Mouse (Mus musculus) neural tube, embryonic 11.5 days (tissue): ENCODE measurements around the gene Asb5. TPM values are rescaled to one million over a fixed set of nuclear protein-coding genes. Genes with fewer than 3 reads are reported as not detected.
A peak's percentile ranks its signal among the peaks of the same experiment; 100 is the strongest.

Experiments
- ATAC-seq: fragments of 200-750 bp; cut with Nextera tagmentation; 2 replicates; pipeline ENCODE4 v1.8.0; 2017; ENCODE audit warnings: moderate number of reproducible peaks, mild to moderate bottlenecking, moderate TSS enrichment, moderate library complexity; ENCODE audit not compliant: insufficient read depth, low FRiP score, low TSS enrichment
- DNase-seq: peaks from one replicate; pipeline ENCODE4 v3.0.0-alpha.2; 2015; ENCODE audit warnings: low spot score
- H3K27ac ChIP-seq: fragments of 300-500 bp; sonication (generic); 2 replicates; pipeline ENCODE4 v1.5.1; 2014; ENCODE audit warnings: low read depth, mild to moderate bottlenecking, low read length
- H3K27me3 ChIP-seq: fragments of 300-500 bp; sonication (generic); 2 replicates; pipeline ENCODE4 v1.6.1; 2014; ENCODE audit warnings: mild to moderate bottlenecking, low read length, mixed read lengths; ENCODE audit not compliant: control insufficient read depth, insufficient read depth
- H3K36me3 ChIP-seq: fragments of 300-500 bp; sonication (generic); 2 replicates; pipeline ENCODE4 v1.6.1; 2014; ENCODE audit warnings: mild to moderate bottlenecking, low read length, moderate library complexity, mixed read lengths; ENCODE audit not compliant: control insufficient read depth, insufficient read depth
- H3K4me1 ChIP-seq: fragments of 300-500 bp; sonication (generic); 2 replicates; pipeline ENCODE4 v1.6.1; 2014; ENCODE audit warnings: low read length, mixed read lengths; ENCODE audit not compliant: control insufficient read depth, insufficient read depth
- H3K4me2 ChIP-seq: fragments of 300-500 bp; sonication (generic); 2 replicates; pipeline ENCODE4 v1.6.1; 2014; ENCODE audit warnings: low read depth, mild to moderate bottlenecking, moderate library complexity
- H3K4me3 ChIP-seq: fragments of 300-500 bp; sonication (generic); 2 replicates; pipeline ENCODE4 v1.5.1; 2014; ENCODE audit warnings: low read depth, low read length
- H3K9ac ChIP-seq: fragments of 300-500 bp; sonication (generic); 2 replicates; pipeline ENCODE4 v1.6.1; 2014; ENCODE audit warnings: mild to moderate bottlenecking, low read length
- H3K9me3 ChIP-seq: fragments of 300-500 bp; sonication (generic); 2 replicates; pipeline ENCODE4 v1.6.1; 2016; ENCODE audit warnings: low read length; ENCODE audit not compliant: control insufficient read depth
- WGBS: fragments of 180-500 bp; shearing (Covaris S2); extraction: QIAGEN DNeasy Blood & Tissue Kit; methylation state at CpG from one replicate; pipeline ENCODE4 v1.1.7; 2014; 5-methylcytosine and 5-hydroxymethylcytosine counted together
- polyA plus RNA-seq: library from polyadenylated mRNA; unstranded; fragments of >200 nt; fragmentation: Nextera tagmentation; extraction: Ambion mirVana; gene quantifications from 2 replicates; pipeline ENCODE4 v1.2.1, GENCODE M21; 2014

Asb5 gene
- polyA plus RNA-seq = 4.7 and 6.9 TPM in 2 replicates

DNA sequence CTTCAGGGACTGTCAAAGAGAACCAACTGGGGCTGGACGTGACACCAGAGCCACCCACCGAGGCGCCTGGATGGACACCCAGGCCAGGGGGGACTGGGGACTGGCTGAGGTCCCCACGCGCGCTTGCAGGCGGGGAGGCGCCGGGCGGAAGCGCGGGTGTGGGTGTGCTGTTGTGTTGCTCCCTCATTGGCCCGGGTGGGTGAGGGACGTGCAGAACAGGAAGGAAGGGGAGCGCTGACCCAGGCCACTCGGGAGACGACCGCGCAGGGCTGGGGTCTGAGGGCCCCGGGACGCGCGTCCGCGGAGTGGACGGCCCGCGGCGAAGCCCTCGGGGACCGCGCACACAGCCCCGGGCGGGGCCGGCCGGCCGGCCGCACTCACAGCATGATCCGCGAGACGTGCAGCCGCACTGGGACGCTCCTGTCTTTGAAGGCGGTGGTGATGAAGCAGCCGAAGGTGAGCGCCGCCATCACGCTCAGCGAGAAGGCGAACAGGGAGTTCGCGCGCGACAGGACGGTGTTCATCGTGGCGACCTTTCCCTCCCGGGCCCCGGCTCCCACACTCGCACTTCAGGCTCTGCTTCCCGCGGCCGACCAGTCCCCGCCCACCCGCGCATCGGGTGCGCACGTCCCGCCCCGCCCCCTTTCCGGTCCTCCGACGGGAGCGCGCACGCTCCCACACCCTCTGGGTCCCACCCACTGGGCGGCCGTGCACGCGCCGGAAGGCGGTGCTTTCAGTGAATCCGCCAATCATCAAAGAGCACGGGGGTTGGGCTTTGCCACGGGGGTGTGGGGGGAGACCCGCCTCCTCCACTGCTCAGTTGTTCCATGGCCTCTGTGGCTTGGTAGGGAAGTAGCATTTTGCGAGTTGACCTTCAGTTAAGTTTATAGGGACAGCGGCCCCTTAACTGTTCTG is at the start of gene Asb5, which contains the start of gene Spcs3:
Gene Asb5, plus strand, starts transcription at position 199 of the 915 bp plus-strand sequence.
Gene Spcs3, minus strand, starts transcription at position 617 of the 915 bp plus-strand sequence.
- H3K9me3 ChIP-seq = no peaks in the 10 kb centered on the region
- peak within 1 kb of the TSS; percentile 69; the same call in 1 of the 2 replicates for H3K27ac ChIP-seq
- under 1% methylated on average over 69 of the region's 89 CpGs for WGBS
- H3K4me3 ChIP-seq = peak within 1 kb of the TSS; percentile 96
- 0 out of 2 replicates have a peak, but pooled peaks cover 2% of the 10 kb centered on the region for H3K4me1 ChIP-seq
- H3K36me3 ChIP-seq = no peaks in the 10 kb centered on the region
- H3K4me2 ChIP-seq = peak within 1 kb of the TSS; percentile 73
- peak within 1 kb of the TSS; percentile 89 for H3K9ac ChIP-seq
- DNase-seq (peak; percentile 98), ATAC-seq (peak; percentile 94)
- H3K27me3 ChIP-seq = no peaks in the 10 kb centered on the region

DNA sequence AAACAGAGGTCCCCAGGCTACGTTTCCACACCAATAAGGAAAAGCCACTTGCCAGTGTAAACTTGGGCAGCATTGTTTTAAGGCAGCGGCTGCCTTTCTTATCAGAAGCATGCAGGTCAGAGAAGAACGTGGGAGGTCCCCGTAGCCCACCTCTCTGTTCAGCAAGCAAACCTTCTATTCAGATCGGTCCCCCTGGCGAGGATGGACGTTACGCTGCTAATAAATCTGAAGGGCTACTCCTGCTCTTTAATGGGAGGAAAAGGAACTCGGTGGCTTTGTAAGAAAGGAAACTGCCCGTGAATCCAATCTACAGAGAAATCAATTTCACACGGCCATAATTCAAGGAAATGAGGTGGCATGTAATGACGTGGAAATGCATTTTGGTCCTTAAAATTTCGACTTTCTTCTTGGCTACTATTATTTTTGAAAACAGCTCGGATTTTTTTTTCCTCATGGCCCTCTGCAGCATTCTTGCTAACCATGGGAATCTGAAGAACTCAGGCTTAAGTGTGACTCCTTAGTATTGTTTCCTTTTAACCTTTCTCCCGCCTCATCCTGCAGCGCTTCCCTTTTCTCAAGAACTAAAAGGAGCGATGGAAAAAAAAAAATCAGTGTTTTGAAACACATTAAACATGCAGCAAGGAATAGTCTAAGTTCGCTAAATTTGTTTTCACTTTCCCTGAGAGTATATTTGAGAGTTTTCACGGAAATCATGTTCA is 42.7 kb upstream of the Asb5 start:
- H3K27me3 ChIP-seq = no peaks in the 10 kb centered on the region

GRCm38 (mm10) chr8:54488437-54488836 is 40.9 kb upstream of the Asb5 start:
- no peak for ATAC-seq
- Histone ChIP-seq H3K36me3 (no peaks in the 10 kb centered on the region), H3K4me3 (no peak overlapping the region), H3K9ac (no peak overlapping the region), H3K9me3 (no peaks in the 10 kb centered on the region), H3K4me2 (no peak overlapping the region), H3K27me3 (no peaks in the 10 kb centered on the region), H3K4me1 (no peaks in the 10 kb centered on the region), H3K27ac (no peak overlapping the region)
- 71% methylated on average over 4 of the region's 4 CpGs for WGBS
- no peak for DNase-seq

More for the DNA sequence above, 42.7 kb upstream of the Asb5 start:
- no peak; the same call in 1 of the 2 replicates for ATAC-seq
- Histone ChIP-seq H3K4me2 (no peak overlapping the region), H3K36me3 (no peaks in the 10 kb centered on the region), H3K9me3 (no peaks in the 10 kb centered on the region), H3K9ac (no peak overlapping the region), H3K4me1 (no peaks in the 10 kb centered on the region), H3K27ac (no peak overlapping the region), H3K4me3 (no peak overlapping the region)
- WGBS = 32% methylated on average over 19 of the region's 19 CpGs
- DNase-seq = no peak

GRCm38 (mm10) chr8:54491057-54491690 is 38.2 kb upstream of the Asb5 start:
- Histone ChIP-seq H3K9ac (no peak overlapping the region), H3K4me3 (no peak overlapping the region), H3K27me3 (no peaks in the 10 kb centered on the region), H3K4me1 (no peaks in the 10 kb centered on the region), H3K9me3 (no peaks in the 10 kb centered on the region), H3K27ac (no peak overlapping the region), H3K36me3 (no peaks in the 10 kb centered on the region), H3K4me2 (no peak overlapping the region)
- peak; percentile 32; the same call in 1 of the 2 replicates for ATAC-seq
- WGBS = 26% methylated on average over 6 of the region's 6 CpGs
- DNase-seq = peak; percentile 19

DNA sequence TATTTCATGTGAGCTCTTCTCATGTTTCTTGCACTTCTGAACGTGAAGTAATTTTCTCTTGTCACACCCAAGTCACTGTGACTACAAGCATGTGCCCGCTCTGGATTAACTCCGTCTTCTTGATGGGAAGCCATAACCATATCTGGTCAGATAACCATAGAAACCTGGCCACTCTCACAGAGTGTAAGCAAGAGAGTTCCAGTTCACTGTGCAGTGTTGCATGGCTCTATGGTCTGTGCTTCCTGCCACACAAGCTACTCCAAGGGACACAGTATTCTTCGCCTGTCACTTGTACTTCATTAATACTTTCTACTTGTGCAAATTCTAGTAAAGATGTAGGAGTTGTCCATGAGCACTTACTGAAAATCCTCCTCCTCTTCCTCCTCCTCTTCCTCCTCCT is 37.4 kb upstream of the Asb5 start:
- Histone ChIP-seq H3K9me3 (no peaks in the 10 kb centered on the region), H3K27me3 (no peaks in the 10 kb centered on the region), H3K4me2 (no peak overlapping the region), H3K4me1 (no peaks in the 10 kb centered on the region), H3K9ac (no peak overlapping the region), H3K36me3 (no peaks in the 10 kb centered on the region), H3K27ac (no peak overlapping the region), H3K4me3 (no peak overlapping the region)
- ATAC-seq (no peak), DNase-seq (no peak)
- 88% methylated on average over 4 of the region's 4 CpGs for WGBS

DNA sequence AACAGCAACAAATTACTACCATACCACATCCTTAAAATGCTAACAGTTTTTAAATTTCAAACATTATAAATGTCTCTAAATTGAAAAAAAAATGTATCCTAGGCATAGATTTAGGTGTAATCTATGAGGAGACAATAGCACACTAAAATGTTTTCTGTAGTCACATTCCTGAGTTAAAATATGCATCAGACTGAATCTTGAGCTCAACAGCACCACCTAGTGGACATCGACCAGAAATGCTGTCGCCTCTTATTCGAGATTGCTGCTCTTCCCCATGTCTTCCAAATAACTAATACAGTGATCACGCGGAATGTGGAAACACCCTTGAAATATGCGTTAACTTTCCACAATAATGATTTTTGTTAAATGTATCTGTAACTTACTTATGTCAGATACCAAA is 36.3 kb upstream of the Asb5 start:
- H3K36me3 ChIP-seq = no peaks in the 10 kb centered on the region
- H3K9ac ChIP-seq = no peak overlapping the region
- H3K27me3 ChIP-seq = no peaks in the 10 kb centered on the region
- 15% methylated on average over 6 of the region's 6 CpGs for WGBS
- no peak overlapping the region for H3K27ac ChIP-seq
- DNase-seq = peak; percentile 67
- H3K4me2 ChIP-seq = no peak overlapping the region
- 0 out of 2 replicates have a peak, but pooled peaks have one; percentile 24 for ATAC-seq
- no peaks in the 10 kb centered on the region for H3K4me1 ChIP-seq
- H3K9me3 ChIP-seq = no peaks in the 10 kb centered on the region
- no peak overlapping the region for H3K4me3 ChIP-seq

DNA sequence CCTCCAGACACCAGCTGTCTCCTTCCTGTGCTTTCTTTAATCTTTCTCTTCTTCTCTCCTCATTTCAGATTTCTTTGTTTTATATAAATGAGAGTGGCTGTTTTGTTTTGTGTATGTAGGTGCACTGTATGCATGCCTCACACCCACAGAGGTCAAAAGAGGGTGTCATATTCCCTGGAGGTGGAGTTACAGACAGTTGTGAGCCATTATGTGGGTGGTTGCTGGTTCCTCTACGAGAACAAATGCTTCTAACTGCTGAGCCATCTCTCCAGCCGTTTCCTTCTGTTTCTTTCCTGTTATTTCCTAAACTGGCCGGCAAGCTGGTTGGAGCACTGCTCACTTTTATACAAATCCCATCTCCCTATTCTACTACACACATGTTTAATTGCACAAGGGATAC is 35.5 kb upstream of the Asb5 start:
- H3K36me3 ChIP-seq = no peaks in the 10 kb centered on the region
- no peak for ATAC-seq
- DNase-seq = no peak
- H3K9me3 ChIP-seq = no peaks in the 10 kb centered on the region
- H3K9ac ChIP-seq = no peak overlapping the region
- WGBS = 45% methylated on average over 3 of the region's 3 CpGs
- no peak overlapping the region for H3K4me2 ChIP-seq
- H3K4me3 ChIP-seq = no peak overlapping the region
- no peaks in the 10 kb centered on the region for H3K4me1 ChIP-seq
- no peaks in the 10 kb centered on the region for H3K27me3 ChIP-seq
- H3K27ac ChIP-seq = no peak overlapping the region

DNA sequence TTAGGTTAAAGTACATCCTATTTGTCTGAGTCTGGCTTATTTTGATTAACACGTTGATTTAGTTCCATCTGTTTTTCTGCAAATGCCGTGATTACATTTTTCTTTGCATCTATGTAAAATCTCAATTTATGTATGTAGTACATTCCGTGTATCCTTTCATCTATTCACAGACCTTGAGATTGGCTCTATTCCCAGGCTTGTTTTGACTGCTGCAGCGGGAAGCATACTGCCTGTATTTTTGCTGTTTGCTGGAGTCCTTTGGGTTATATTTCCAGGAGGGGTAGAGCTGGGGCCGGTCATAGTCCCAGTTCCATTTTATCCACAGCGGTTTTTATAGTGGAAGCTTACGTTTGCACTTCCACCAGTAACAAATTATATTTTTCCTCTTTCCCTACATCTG is 26.3 kb upstream of the Asb5 start:
- no peaks in the 10 kb centered on the region for H3K27me3 ChIP-seq
- no peak overlapping the region for H3K4me3 ChIP-seq
- no peaks in the 10 kb centered on the region for H3K4me1 ChIP-seq
- no peak for DNase-seq
- no peak overlapping the region for H3K9ac ChIP-seq
- no peaks in the 10 kb centered on the region for H3K9me3 ChIP-seq
- no peak for ATAC-seq
- H3K27ac ChIP-seq = no peak overlapping the region
- H3K36me3 ChIP-seq = no peaks in the 10 kb centered on the region
- no peak overlapping the region for H3K4me2 ChIP-seq
- WGBS = 84% methylated on average over 7 of the region's 7 CpGs
